Mouse (Mus musculus) kidney, postnatal 10 days (tissue): ENCODE data around the gene Serbp1.

Source experiments
- DNase-seq: peaks from one replicate; pipeline ENCODE4 v3.0.0; 2021; ENCODE audit warnings: mixed read lengths

Serbp1 gene

DNA sequence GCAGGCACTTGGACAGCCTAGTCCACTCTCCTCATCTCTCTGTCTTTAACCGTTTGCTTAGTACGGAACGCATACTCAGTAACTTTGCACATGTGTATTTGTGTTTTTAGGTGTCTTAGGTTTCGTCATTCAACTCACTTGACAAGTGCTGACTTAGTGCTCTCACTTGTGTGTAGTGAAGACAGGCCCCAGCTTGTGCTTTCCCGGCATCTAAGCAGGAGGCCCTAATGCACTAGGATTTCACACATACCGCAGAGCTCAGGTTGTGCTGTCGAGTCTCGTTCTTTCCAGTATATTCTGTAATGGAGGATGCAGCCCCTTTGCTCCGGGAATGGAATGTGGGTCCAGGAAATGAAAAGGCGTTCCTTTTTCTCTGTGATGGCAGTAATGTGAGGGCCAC, 65.2 kb downstream of the Serbp1 start:
- DNase-seq: no peak

DNA sequence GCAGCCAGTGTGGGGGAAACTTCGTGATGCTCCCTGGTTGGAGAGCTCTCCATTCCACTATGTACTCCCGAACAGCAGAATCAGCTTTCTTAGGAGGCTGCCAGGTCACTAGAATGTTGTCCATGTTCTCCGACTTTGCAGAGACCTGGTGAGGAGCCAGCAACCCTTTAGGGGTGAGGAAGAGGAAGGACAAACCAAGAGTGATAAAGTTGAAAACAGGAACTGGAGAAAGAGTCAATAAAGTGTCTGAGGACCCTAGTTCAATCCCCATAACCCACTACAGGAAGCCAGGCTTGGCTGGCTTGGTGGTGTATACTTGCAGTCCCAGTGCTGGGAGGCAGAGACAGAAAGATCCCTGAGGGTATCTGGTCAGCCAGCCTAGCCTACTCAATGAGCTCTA, 71.0 kb downstream of the Serbp1 start:
- DNase-seq: no peak

DNA sequence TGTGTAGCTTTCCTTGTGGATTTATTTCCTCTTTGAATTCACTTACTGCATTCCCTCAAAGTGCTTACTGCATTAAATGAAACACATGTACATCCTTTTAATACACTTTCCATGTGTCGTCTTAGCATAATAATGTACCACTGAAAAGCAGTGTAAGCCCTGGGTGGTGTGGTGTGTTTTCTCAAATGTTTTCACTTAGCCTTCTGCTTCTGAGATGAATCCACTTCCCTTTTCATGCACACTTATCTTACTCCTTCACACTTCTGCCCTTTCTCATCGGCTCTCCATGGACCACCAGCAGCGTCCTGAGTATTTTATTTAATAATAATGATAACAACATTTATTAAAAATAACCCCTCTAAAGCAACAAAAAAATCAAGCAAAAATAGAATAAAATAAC, 71.8 kb downstream of the Serbp1 start:
- DNase-seq: no peak

GRCm38 (mm10) chr6:67314697-67315096, 76.7 kb downstream of the Serbp1 start:
- no peak for DNase-seq

GRCm38 (mm10) chr6:67317068-67317467, 79.1 kb downstream of the Serbp1 start:
- no peak for DNase-seq

DNA sequence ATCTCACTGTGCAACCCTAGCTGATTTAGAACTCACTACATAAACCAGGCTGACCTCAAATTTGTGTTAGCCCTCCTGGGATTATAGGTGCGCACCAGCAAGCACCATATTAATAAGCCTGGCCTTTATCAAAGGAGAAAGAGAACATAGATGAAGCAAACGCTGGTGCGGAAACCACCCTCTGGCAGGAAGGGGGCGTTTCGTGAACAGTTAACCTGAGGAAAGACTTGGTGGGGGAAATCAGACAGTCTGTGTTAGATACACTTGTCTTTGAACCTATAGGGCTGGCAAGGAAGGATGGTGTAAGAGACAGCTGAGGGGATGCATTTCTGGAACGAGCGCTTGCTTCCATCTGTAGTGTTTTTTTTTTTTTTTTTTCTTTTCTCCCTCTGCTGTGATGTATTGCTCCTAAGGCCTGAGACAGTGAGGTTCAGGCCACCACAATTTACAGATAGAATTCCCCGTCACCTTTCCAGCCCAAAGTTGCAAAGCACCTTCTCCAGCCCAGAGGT, 79.9 kb downstream of the Serbp1 start:
- DNase-seq: no peak

- DNase-seq: peak; percentile 84
Measured at GRCm38 (mm10) chr6:67318451-67318850, 80.5 kb downstream of the Serbp1 start.

DNA sequence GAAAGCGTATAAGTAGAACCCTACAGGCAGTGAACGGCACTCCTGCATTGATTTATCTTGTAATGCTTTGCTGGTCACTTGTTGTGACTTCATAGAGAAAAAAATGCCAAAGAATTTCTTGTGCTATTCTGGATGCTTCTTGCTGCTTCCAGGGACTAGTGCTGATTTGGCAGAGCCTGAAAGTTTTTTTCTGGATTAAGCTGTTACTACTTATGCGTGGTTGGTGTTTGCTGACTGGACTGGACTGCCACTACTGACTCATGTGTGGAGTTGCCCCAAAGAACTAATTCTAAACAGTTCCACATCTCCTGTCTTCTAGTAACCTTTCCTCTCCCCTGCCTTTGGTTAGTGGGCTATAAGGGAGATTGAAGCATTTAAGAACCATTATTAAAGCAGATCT, 85.8 kb downstream of the Serbp1 start:
- no peak for DNase-seq

DNA sequence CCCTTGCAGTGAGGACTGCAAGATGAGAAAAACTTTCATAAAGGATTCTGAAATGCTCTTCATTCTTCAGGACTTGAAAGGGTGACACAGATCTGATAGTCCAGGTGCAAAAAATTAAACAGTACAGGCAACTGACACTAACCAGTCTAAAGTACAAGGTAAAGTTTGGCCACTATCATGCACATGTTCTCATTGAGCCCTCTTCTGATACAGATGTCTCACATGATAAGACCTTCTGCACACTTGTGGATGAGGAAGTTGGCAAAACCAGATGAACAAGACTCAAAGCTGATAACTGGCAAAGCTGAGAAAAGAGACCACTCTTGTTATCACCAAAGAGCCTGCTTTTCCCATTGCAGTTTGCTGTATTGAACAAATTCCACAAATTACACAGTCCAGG, 100.0 kb downstream of the Serbp1 start:
- DNase-seq: no peak

DNA sequence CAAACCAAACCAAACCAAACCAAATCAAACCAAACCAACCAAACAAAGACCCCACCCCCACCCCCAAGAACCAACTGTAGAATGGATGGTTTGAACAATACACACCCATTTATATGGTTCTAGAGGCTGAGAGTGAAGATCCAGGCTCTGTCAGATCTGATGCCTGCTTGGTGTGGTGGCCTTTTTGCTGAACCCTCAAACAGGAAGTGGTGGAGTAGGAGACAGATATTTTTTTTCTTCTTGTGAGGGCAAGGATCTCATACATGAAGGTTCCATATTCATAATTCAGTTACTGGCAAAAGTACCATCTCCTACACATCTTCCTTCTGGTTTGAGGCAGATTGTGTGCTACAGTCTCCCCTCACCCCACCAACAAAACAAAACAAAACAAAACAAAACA, 101.5 kb downstream of the Serbp1 start:
- DNase-seq: no peak
